8 mouse cellular contexts compared by ENCODE assay signal in the genomic region with DNA sequence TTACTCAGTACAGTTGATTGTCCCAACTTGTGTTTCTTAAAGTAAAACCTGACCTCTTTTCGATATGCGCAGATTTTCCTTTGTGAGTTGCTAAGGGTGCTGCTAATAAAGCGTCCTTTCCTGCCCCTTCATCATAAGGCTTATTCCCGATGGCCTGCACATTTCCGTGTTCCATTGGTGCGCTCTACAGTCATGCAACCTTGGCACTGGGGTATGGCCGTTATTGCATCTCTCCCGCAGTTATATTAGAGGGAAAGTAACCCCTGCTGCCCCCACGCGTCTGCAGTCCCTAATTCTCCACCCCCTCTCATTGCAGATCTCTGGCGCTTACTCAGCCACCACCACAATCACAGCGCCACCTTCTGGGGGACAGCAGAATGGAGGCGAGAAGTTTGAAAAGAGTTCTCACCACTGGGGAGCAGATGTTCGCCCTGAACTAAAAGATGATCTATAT. TPM values are rescaled to one million over a fixed set of nuclear protein-coding genes. Genes with fewer than 3 reads are reported as not detected.
DNase-seq lines count a peak whose midpoint lies in the region; ATAC-seq and TF ChIP-seq lines count a peak whose summit lies in the region.

No protein-coding gene starts in this region.

- peak; percentile 92 for DNase-seq in MEL-GATA-1-ER (ENCODE audit: extremely low read depth, low read depth)
- peak; percentile 91 for DNase-seq in cerebellum, adult 8-10 months
- peak; percentile 90 for DNase-seq in hindbrain, embryonic 10.5 days (ENCODE audit: low spot score)
- peak; percentile 91 for DNase-seq in layer of hippocampus, adult 9-11 months
- DNase-seq in lung, postnatal 0 days (ENCODE audit: low spot score) = peak; percentile 96
- DNase-seq in ovary, postnatal 10 days (ENCODE audit: low spot score) = peak; percentile 70
- peak; percentile 92 for DNase-seq in thymus, postnatal 0 days (ENCODE audit: low spot score)

- TF ChIP-seq EP300 in lung, postnatal 0 days (IDR thresholded peaks at IDR 0.05) = no peak

- no peaks in the 10 kb centered on the region for H3K9me3 ChIP-seq in hindbrain, embryonic 10.5 days
- H3K9me3 ChIP-seq in lung, postnatal 0 days (ENCODE audit: low read length) = no peaks in the 10 kb centered on the region

- H3K27me3 ChIP-seq in hindbrain, embryonic 10.5 days (ENCODE audit: insufficient read depth, poor library complexity, severe bottlenecking) = no peaks in the 10 kb centered on the region
- no peaks in the 10 kb centered on the region for H3K27me3 ChIP-seq in lung, postnatal 0 days (replicated peaks; ENCODE audit: insufficient read depth, low read length)

- H3K36me3 ChIP-seq in hindbrain, embryonic 10.5 days = peaks cover 49% of the 10 kb centered on the region
- H3K36me3 ChIP-seq in lung, postnatal 0 days (ENCODE audit: insufficient read depth, low read length) = peaks cover 10% of the 10 kb centered on the region; the same call in 1 of the 2 replicates

- whole genome bisulfite sequencing in hindbrain, embryonic 10.5 days = under 1% methylated on average over 14 of the region's 14 CpGs
- WGBS in lung, postnatal 0 days = under 1% methylated on average over 14 of the region's 14 CpGs

- peak overlapping the region; percentile 70 for H3K4me2 ChIP-seq in lung, postnatal 0 days (replicated peaks; ENCODE audit: low read depth, low read length)

- peak overlapping the region; percentile 99 for H3K27ac ChIP-seq in hindbrain, embryonic 10.5 days
- H3K27ac ChIP-seq in lung, postnatal 0 days (ENCODE audit: low read length) = peak overlapping the region; percentile 84

- H3K4me3 ChIP-seq in hindbrain, embryonic 10.5 days = peak overlapping the region; percentile 94
- peak overlapping the region; percentile 67 for H3K4me3 ChIP-seq in lung, postnatal 0 days (ENCODE audit: low read depth, low read length)

- peak overlapping the region; percentile 23; the same call in 1 of the 2 replicates for H3K9ac ChIP-seq in lung, postnatal 0 days (replicated peaks; ENCODE audit: low read depth)

- peaks cover 78% of the 10 kb centered on the region for H3K4me1 ChIP-seq in hindbrain, embryonic 10.5 days (replicated peaks)
- peaks cover 43% of the 10 kb centered on the region for H3K4me1 ChIP-seq in lung, postnatal 0 days (ENCODE audit: insufficient read depth, low read depth, low read length)

- peak; percentile 11; the same call in 1 of the 2 replicates for ATAC-seq in frontal cortex, adult (ENCODE audit: low TSS enrichment)
- ATAC-seq in lung, postnatal 0 days = peak; percentile 42

- peak; percentile 97 for TF ChIP-seq CTCF in lung, postnatal 0 days (IDR thresholded peaks at IDR 0.05)

RNA-seq across cellular contexts. Expression of gene Scd2, which starts 1.1 kb away (rescaled TPM):
- 333 and 352 TPM in 2 replicates for polyA plus RNA-seq in hindbrain, embryonic 10.5 days (2016; fragmentation: Nextera tagmentation; extraction: Ambion mirVana)
- polyA plus RNA-seq in lung, postnatal 0 days (2015; fragmentation: Nextera tagmentation; extraction: Ambion mirVana) = 99.3 and 118 TPM in 2 replicates
- polyA plus RNA-seq in thymus, postnatal 0 days (2015; fragmentation: Nextera tagmentation; extraction: Ambion mirVana) = 68.8 and 69.7 TPM in 2 replicates

RNA-seq across cellular contexts. Expression of gene Scd4, which starts 38.3 kb away (rescaled TPM):
- polyA plus RNA-seq in hindbrain, embryonic 10.5 days (2016; fragmentation: Nextera tagmentation; extraction: Ambion mirVana) = 0.09 TPM in 1 of 2 replicates, not detected in the other
- polyA plus RNA-seq in lung, postnatal 0 days (2015; fragmentation: Nextera tagmentation; extraction: Ambion mirVana) = 0.53 and 0.60 TPM in 2 replicates
- polyA plus RNA-seq in thymus, postnatal 0 days (2015; fragmentation: Nextera tagmentation; extraction: Ambion mirVana) = 0.18 TPM in 2 replicates

Comparison
In these comparisons a context has a peak if more than half of its experiments do, and no peak if none do; other contexts are left out.
1. Peak in every context shown above with its lines: DNase-seq, ATAC-seq, H3K4me3 ChIP-seq and H3K27ac ChIP-seq.